Comparison of ENCODE assay signal across 28 mouse cellular contexts in genomic region chr11:109443468-109444263, GRCm38 (mm10). TPM values are rescaled to one million over a fixed set of nuclear protein-coding genes. Genes with fewer than 3 reads are reported as not detected.
A peak's percentile ranks its signal among the peaks of the same experiment; 100 is the strongest.
DNase-seq lines count a peak whose midpoint lies in the region; ATAC-seq and TF ChIP-seq lines count a peak whose summit lies in the region.
"Had no signal": no experiment of that assay in that cellular context is flagged by ENCODE, and none has a peak within 500 bp of the region (broad histone marks: within the 10 kb centered on the region; RNA-seq: fewer than 3 reads in every experiment).

No protein-coding gene starts in this region.

- no peak for ATAC-seq in CD4-positive, CD25-positive, alpha-beta regulatory T cell, adult 4 months
- no peak for ATAC-seq in lung, embryonic 14.5 days (ENCODE audit: insufficient read depth)
- no peak for ATAC-seq in liver, postnatal 0 days
- ATAC-seq: forebrain, postnatal 0 days had no signal

- H3K9ac ChIP-seq in lung, embryonic 14.5 days = no peak overlapping the region
- no peak overlapping the region for H3K9ac ChIP-seq in liver, postnatal 0 days (replicated peaks)
- H3K9ac ChIP-seq: forebrain, postnatal 0 days; heart, embryonic 15.5 days; hindbrain, embryonic 13.5 days; liver, embryonic 15.5 days; neural tube, embryonic 13.5 days; stomach, embryonic 15.5 days had no signal

- no peak for TF ChIP-seq EP300 in liver, postnatal 0 days (IDR thresholded peaks at IDR 0.05; ENCODE audit: low read depth)

- H3K9me3 ChIP-seq in lung, embryonic 14.5 days (ENCODE audit: low read depth, low read length) = no peaks in the 10 kb centered on the region
- no peaks in the 10 kb centered on the region for H3K9me3 ChIP-seq in liver, postnatal 0 days (ENCODE audit: low read length)
- H3K9me3 ChIP-seq: embryonic facial prominence, embryonic 10.5 days; forebrain, embryonic 10.5 days; heart, embryonic 15.5 days; hindbrain, embryonic 13.5 days; liver, embryonic 15.5 days; neural tube, embryonic 13.5 days; stomach, embryonic 15.5 days had no signal

- no peak overlapping the region for H3K4me2 ChIP-seq in lung, embryonic 14.5 days
- H3K4me2 ChIP-seq in liver, postnatal 0 days (ENCODE audit: low read depth, low read length) = no peak overlapping the region
- H3K4me2 ChIP-seq: heart, embryonic 15.5 days; hindbrain, embryonic 13.5 days; liver, embryonic 15.5 days; neural tube, embryonic 13.5 days; stomach, embryonic 15.5 days had no signal

- peak; percentile 17; the same call in 1 of the 2 replicates for TF ChIP-seq CTCF in lung, embryonic 14.5 days (IDR thresholded peaks at IDR 0.05; ENCODE audit: low read depth)
- TF ChIP-seq CTCF in liver, postnatal 0 days (IDR thresholded peaks at IDR 0.05; ENCODE audit: low read depth) = peak; percentile 46

- H3K4me3 ChIP-seq in lung, embryonic 14.5 days (ENCODE audit: low read depth, low read length) = no peak overlapping the region
- H3K4me3 ChIP-seq in liver, postnatal 0 days (ENCODE audit: low read depth, low read length) = no peak overlapping the region
- H3K4me3 ChIP-seq: embryonic facial prominence, embryonic 10.5 days; forebrain, embryonic 10.5 days; heart, embryonic 15.5 days; hindbrain, embryonic 13.5 days; liver, embryonic 15.5 days; myocyte; neural tube, embryonic 13.5 days; stomach, embryonic 15.5 days had no signal

- DNase-seq in CD4-positive, CD25-positive, alpha-beta regulatory T cell, adult 2 months (ENCODE audit: low read depth, low spot score) = peak; percentile 34
- DNase-seq in lung, embryonic 14.5 days = no peak
- no peak for DNase-seq in lung, postnatal 4 days
- peak; percentile 29 for DNase-seq in induced T-regulatory cell, adult 2 months (ENCODE audit: low read depth)
- DNase-seq in liver, postnatal 0 days = no peak
- DNase-seq in cerebellum, adult 11-12 months = no peak
- DNase-seq in spleen, postnatal 10 days (ENCODE audit: low spot score in 2 of 2) = no peak
- DNase-seq: cerebellum, adult 9-11 months; forebrain, postnatal 0 days; gastrocnemius, postnatal 25 days; heart, postnatal 36 days; right cerebral cortex, postnatal 4 days; thymus, adult 18-20 months had no signal

- no peaks in the 10 kb centered on the region for H3K36me3 ChIP-seq in lung, embryonic 14.5 days (ENCODE audit: insufficient read depth)
- no peaks in the 10 kb centered on the region for H3K36me3 ChIP-seq in liver, postnatal 0 days (replicated peaks; ENCODE audit: insufficient read depth, low read length)
- H3K36me3 ChIP-seq: embryonic facial prominence, embryonic 10.5 days; forebrain, embryonic 10.5 days; heart, embryonic 15.5 days; hindbrain, embryonic 13.5 days; neural tube, embryonic 13.5 days; stomach, embryonic 15.5 days had no signal

- H3K27me3 ChIP-seq in lung, embryonic 14.5 days (ENCODE audit: insufficient read depth, low read length) = no peaks in the 10 kb centered on the region
- no peaks in the 10 kb centered on the region for H3K27me3 ChIP-seq in liver, postnatal 0 days (ENCODE audit: insufficient read depth, low read length)
- H3K27me3 ChIP-seq: heart, embryonic 15.5 days; stomach, embryonic 15.5 days had no signal

- no peaks in the 10 kb centered on the region for H3K4me1 ChIP-seq in lung, embryonic 14.5 days (ENCODE audit: insufficient read depth)
- H3K4me1 ChIP-seq in liver, postnatal 0 days (ENCODE audit: insufficient read depth) = peaks cover 12% of the 10 kb centered on the region
- H3K4me1 ChIP-seq: stomach, embryonic 15.5 days had no signal

- no peak overlapping the region for H3K27ac ChIP-seq in lung, embryonic 14.5 days (ENCODE audit: low read depth)
- H3K27ac ChIP-seq in liver, postnatal 0 days (ENCODE audit: low read depth) = no peak overlapping the region
- H3K27ac ChIP-seq: embryonic facial prominence, embryonic 10.5 days; forebrain, embryonic 10.5 days; heart, embryonic 15.5 days; hindbrain, embryonic 13.5 days; liver, embryonic 15.5 days; neural tube, embryonic 13.5 days; stomach, embryonic 15.5 days had no signal

- 86% methylated on average over 8 of the region's 8 CpGs for WGBS in lung, embryonic 14.5 days
- 70% methylated on average over 8 of the region's 8 CpGs for WGBS in liver, postnatal 0 days (ENCODE audit: insufficient replicate concordance)

RNA-seq across cellular contexts. Expression of gene Amz2, which starts 17.9 kb away (rescaled TPM):
- polyA plus RNA-seq in CD4-positive, CD25-positive, alpha-beta regulatory T cell, adult 4 months (2017; shearing (Covaris generic)) = 10 to 100 TPM; 40.0 to 48.4 TPM
- 41.5 and 45.6 TPM in 2 replicates for polyA plus RNA-seq in lung, embryonic 14.5 days (2014; fragmentation: Nextera tagmentation; extraction: Ambion mirVana)
- polyA plus RNA-seq in liver, postnatal 0 days (2015; fragmentation: Nextera tagmentation; extraction: Ambion mirVana) = 9.4 and 11.0 TPM in 2 replicates

RNA-seq across cellular contexts. Expression of gene Arsg, which starts 29.5 kb away (rescaled TPM):
- 1 to 10 TPM; 4.5 to 7.1 TPM for polyA plus RNA-seq in CD4-positive, CD25-positive, alpha-beta regulatory T cell, adult 4 months (2017; shearing (Covaris generic))
- 2.8 and 5.3 TPM in 2 replicates for polyA plus RNA-seq in lung, embryonic 14.5 days (2014; fragmentation: Nextera tagmentation; extraction: Ambion mirVana)
- 11.8 and 13.1 TPM in 2 replicates for polyA plus RNA-seq in liver, postnatal 0 days (2015; fragmentation: Nextera tagmentation; extraction: Ambion mirVana)

RNA-seq across cellular contexts. Expression of gene Slc16a6, which starts 29.7 kb away (rescaled TPM):
- polyA plus RNA-seq in CD4-positive, CD25-positive, alpha-beta regulatory T cell, adult 4 months (2017; shearing (Covaris generic)) = 10 to 100 TPM; 16.7 to 21.0 TPM
- 5.4 and 5.9 TPM in 2 replicates for polyA plus RNA-seq in lung, embryonic 14.5 days (2014; fragmentation: Nextera tagmentation; extraction: Ambion mirVana)
- polyA plus RNA-seq in liver, postnatal 0 days (2015; fragmentation: Nextera tagmentation; extraction: Ambion mirVana) = 18.8 and 19.0 TPM in 2 replicates

RNA-seq across cellular contexts. Expression of gene 9930022D16Rik, which starts 29.9 kb away (rescaled TPM):
- under 1 TPM; 0.22 to 0.39 TPM for polyA plus RNA-seq in CD4-positive, CD25-positive, alpha-beta regulatory T cell, adult 4 months (2017; shearing (Covaris generic))
- not detected in 2 replicates for polyA plus RNA-seq in lung, embryonic 14.5 days (2014; fragmentation: Nextera tagmentation; extraction: Ambion mirVana)
- polyA plus RNA-seq in liver, postnatal 0 days (2015; fragmentation: Nextera tagmentation; extraction: Ambion mirVana) = not detected in 2 replicates
- polyA plus RNA-seq: brain, embryonic 14.5 days; embryonic facial prominence, embryonic 10.5 days; forebrain, embryonic 10.5 days; forebrain, postnatal 0 days; heart, embryonic 15.5 days; hindbrain, embryonic 13.5 days; intestine, embryonic 14.5 days; kidney, embryonic 14.5 days; large intestine, adult 2 months; limb, embryonic 11.5 days; liver, embryonic 15.5 days; midbrain, embryonic 14.5 days; myocyte; neural tube, embryonic 13.5 days; stomach, embryonic 15.5 days had no signal

Comparison
In these comparisons a context has a peak if more than half of its experiments do, and no peak if none do; other contexts are left out.
1. DNase-seq: peak in CD4-positive, CD25-positive, alpha-beta regulatory T cell, adult 2 months (single experiment) and induced T-regulatory cell, adult 2 months (single experiment); none in lung, embryonic 14.5 days (single experiment), lung, postnatal 4 days (0 of 2), liver, postnatal 0 days (single experiment), cerebellum, adult 11-12 months (single experiment) and spleen, postnatal 10 days (0 of 2).